Mouse (Mus musculus) thymus, adult 2 months (tissue): ENCODE measurements at regions not wholly inside any gene's neighbourhood (a gene's known extent, or its start where the extent isn't known, plus 50 kb on each side); places are given as distances from the start of the nearest gene placed in this dataset.

Experiments used
- DNase-seq: peaks from one replicate; pipeline ENCODE4 v3.0.0; 2021
- H3K27ac ChIP-seq: fragments of 200-500 bp; 2 replicates; pipeline ENCODE4 v1.5.1; 2012; ENCODE audit warnings: low read length, control low read depth; ENCODE audit not compliant: control insufficient read depth, insufficient read depth
- H3K27me3 ChIP-seq: fragments of 200-500 bp; 2 replicates; pipeline ENCODE4 v1.6.1; 2012; ENCODE audit warnings: mild to moderate bottlenecking, low read length, moderate library complexity, mixed read lengths; ENCODE audit not compliant: control insufficient read depth, insufficient read depth
- H3K36me3 ChIP-seq: fragments of 200-500 bp; 2 replicates; pipeline ENCODE4 v1.6.1; 2012; ENCODE audit warnings: mild to moderate bottlenecking, low read length, moderate library complexity; ENCODE audit not compliant: control insufficient read depth, insufficient read depth
- H3K4me1 ChIP-seq: fragments of 200-500 bp; replicated peaks from 2 replicates; pipeline ENCODE4 v1.6.1; 2012; ENCODE audit warnings: low read length; ENCODE audit not compliant: control insufficient read depth, insufficient read depth
- H3K4me3 ChIP-seq: fragments of 200-500 bp; 2 replicates; pipeline ENCODE4 v1.5.1; 2012; ENCODE audit warnings: mild to moderate bottlenecking, low read length, control low read depth, moderate library complexity; ENCODE audit not compliant: control insufficient read depth, insufficient read depth
- CTCF ChIP-seq: fragments of 200-500 bp; IDR thresholded peaks from 2 replicates; pipeline ENCODE4 v1.5.1; 2012; ENCODE audit warnings: mild to moderate bottlenecking, control low read depth, low read length, moderate library complexity, borderline replicate concordance; ENCODE audit not compliant: control insufficient read depth, poor library complexity, insufficient read depth; ENCODE audit errors: extremely low read depth
- POLR2A ChIP-seq: fragments of 200-500 bp; IDR thresholded peaks from 2 replicates; pipeline ENCODE4 v1.6.1; 2012; ENCODE audit warnings: mild to moderate bottlenecking, low read length, control low read depth, moderate library complexity; ENCODE audit not compliant: control insufficient read depth, poor library complexity, insufficient read depth; ENCODE audit errors: extremely low read depth
- WGBS: fragments of 180-500 bp; shearing (Covaris S2); methylation state at CpG from one replicate; pipeline ENCODE4 v1.1.7; 2018; 5-methylcytosine and 5-hydroxymethylcytosine counted together

GRCm38 (mm10) chr13:39226829-39227228 is 266.2 kb upstream of the Slc35b3 start:
- H3K27ac ChIP-seq = no peak overlapping the region
- TF ChIP-seq POLR2A = no peak
- no peak for TF ChIP-seq CTCF
- WGBS = 68% methylated on average over 4 of the region's 4 CpGs

GRCm38 (mm10) chr13:39225651-39226050 is 265.0 kb upstream of the Slc35b3 start:
- TF ChIP-seq POLR2A = no peak
- no peak for TF ChIP-seq CTCF
- WGBS = 90% methylated on average over 6 of the region's 6 CpGs

More at GRCm38 (mm10) chr13:39226829-39227228, 266.2 kb upstream of the Slc35b3 start:
- Histone ChIP-seq H3K27me3 (no peaks in the 10 kb centered on the region), H3K4me3 (no peak overlapping the region), H3K36me3 (no peaks in the 10 kb centered on the region), H3K4me1 (no peaks in the 10 kb centered on the region)
- DNase-seq = no peak

GRCm38 (mm10) chr13:39211076-39211475 is 250.4 kb upstream of the Slc35b3 start:
- H3K27me3 ChIP-seq = no peaks in the 10 kb centered on the region
- no peak overlapping the region for H3K27ac ChIP-seq
- no peak for TF ChIP-seq CTCF
- no peak for TF ChIP-seq POLR2A
- H3K4me1 ChIP-seq = no peaks in the 10 kb centered on the region
- DNase-seq = no peak
- H3K4me3 ChIP-seq = no peak overlapping the region
- WGBS = 93% methylated on average over 8 of the region's 8 CpGs
- H3K36me3 ChIP-seq = no peaks in the 10 kb centered on the region

More at GRCm38 (mm10) chr13:39225651-39226050, 265.0 kb upstream of the Slc35b3 start:
- H3K4me1 ChIP-seq = no peaks in the 10 kb centered on the region
- H3K27me3 ChIP-seq = no peaks in the 10 kb centered on the region
- no peak overlapping the region for H3K4me3 ChIP-seq
- no peaks in the 10 kb centered on the region for H3K36me3 ChIP-seq
- no peak overlapping the region for H3K27ac ChIP-seq
- no peak for DNase-seq

- DNase-seq = no peak
- Histone ChIP-seq H3K27me3 (no peaks in the 10 kb centered on the region), H3K4me1 (no peaks in the 10 kb centered on the region), H3K27ac (no peak overlapping the region), H3K4me3 (no peak overlapping the region), H3K36me3 (no peaks in the 10 kb centered on the region)
- no peak for TF ChIP-seq CTCF
- TF ChIP-seq POLR2A = no peak
- WGBS = 51% methylated on average over 2 of the region's 2 CpGs
Observed at GRCm38 (mm10) chr13:39183715-39184179, 223.1 kb upstream of the Slc35b3 start.

GRCm38 (mm10) chr13:39161980-39162379 is 201.3 kb upstream of the Slc35b3 start:
- TF ChIP-seq POLR2A (no peak), CTCF (no peak)
- WGBS = 73% methylated on average over 2 of the region's 2 CpGs
- DNase-seq = no peak
- H3K27ac ChIP-seq = no peak overlapping the region
- no peaks in the 10 kb centered on the region for H3K4me1 ChIP-seq
- H3K36me3 ChIP-seq = no peaks in the 10 kb centered on the region
- no peaks in the 10 kb centered on the region for H3K27me3 ChIP-seq
- no peak overlapping the region for H3K4me3 ChIP-seq

- Histone ChIP-seq H3K36me3 (no peaks in the 10 kb centered on the region), H3K27me3 (no peaks in the 10 kb centered on the region), H3K4me1 (no peaks in the 10 kb centered on the region), H3K27ac (no peak overlapping the region), H3K4me3 (no peak overlapping the region)
- WGBS = 64% methylated on average over 1 of the region's 1 CpGs
- TF ChIP-seq CTCF (no peak), POLR2A (no peak)
- no peak for DNase-seq
Observed at GRCm38 (mm10) chr13:39127942-39128341, 167.3 kb upstream of the Slc35b3 start.

- TF ChIP-seq CTCF (no peak), POLR2A (no peak)
- WGBS = 93% methylated on average over 2 of the region's 2 CpGs
- Histone ChIP-seq H3K4me1 (no peaks in the 10 kb centered on the region), H3K36me3 (no peaks in the 10 kb centered on the region), H3K27me3 (no peaks in the 10 kb centered on the region), H3K27ac (no peak overlapping the region), H3K4me3 (no peak overlapping the region)
- DNase-seq = no peak
Observed at GRCm38 (mm10) chr13:39092058-39092457, 131.4 kb upstream of the Slc35b3 start.
